ENCODE assay signal across 20 mouse cellular contexts in genomic region chr4:133651445-133651844, GRCm38 (mm10). TPM values are rescaled to one million over a fixed set of nuclear protein-coding genes. Genes with fewer than 3 reads are reported as not detected.
DNase-seq lines count a peak whose midpoint lies in the region; ATAC-seq and TF ChIP-seq lines count a peak whose summit lies in the region.
"Had no signal": no experiment of that assay in that cellular context is flagged by ENCODE, and none has a peak within 500 bp of the region (broad histone marks: within the 10 kb centered on the region; RNA-seq: fewer than 3 reads in every experiment).

No protein-coding gene starts in this region.

- no peak for ATAC-seq in kidney, embryonic 16.5 days (ENCODE audit: low FRiP score, low TSS enrichment)
- ATAC-seq in stomach, embryonic 14.5 days (ENCODE audit: insufficient number of reproducible peaks, insufficient read depth, low FRiP score, low read depth), result no peak
- ATAC-seq in stomach, postnatal 0 days (ENCODE audit: low FRiP score, low TSS enrichment), result no peak
- no peak for ATAC-seq in forebrain, postnatal 0 days
- ATAC-seq: CD4-positive, CD25-positive, alpha-beta regulatory T cell, adult 4 months; forebrain, embryonic 13.5 days; inflammation-experienced regulatory T-cells, adult 6 months had no signal

- 0 out of 2 replicates have a peak overlapping the region, but pooled peaks have one; percentile 29 for H3K9ac ChIP-seq in kidney, embryonic 16.5 days (replicated peaks; ENCODE audit: low read length)
- no peak overlapping the region for H3K9ac ChIP-seq in stomach, embryonic 14.5 days (replicated peaks; ENCODE audit: low read depth, low read length)
- H3K9ac ChIP-seq in stomach, postnatal 0 days (ENCODE audit: low read length), result no peak overlapping the region
- H3K9ac ChIP-seq in forebrain, postnatal 0 days, result no peak overlapping the region
- H3K9ac ChIP-seq: embryonic facial prominence, embryonic 12.5 days; forebrain, embryonic 13.5 days; hindbrain, embryonic 13.5 days had no signal

- no peak for TF ChIP-seq CTCF in stomach, postnatal 0 days (IDR thresholded peaks at IDR 0.05; ENCODE audit: low read depth)
- no peak for TF ChIP-seq CTCF in forebrain, postnatal 0 days (IDR thresholded peaks at IDR 0.05; ENCODE audit: low read depth)

- peak; percentile 27 for DNase-seq in adrenal gland, postnatal 10 days
- DNase-seq in adrenal gland, adult 2 months, result no peak
- no peak for DNase-seq in kidney, postnatal 10 days
- no peak for DNase-seq in stomach, postnatal 0 days (ENCODE audit: low spot score)
- DNase-seq in forebrain, postnatal 0 days, result no peak
- no peak for DNase-seq in hindbrain, embryonic 10.5 days (ENCODE audit: low spot score)
- DNase-seq: cerebellum, adult 9-10 months; gastrocnemius, postnatal 25 days; retina, postnatal 1 day had no signal

- no peaks in the 10 kb centered on the region for H3K36me3 ChIP-seq in kidney, embryonic 16.5 days (ENCODE audit: insufficient read depth, low read length)
- H3K36me3 ChIP-seq in stomach, embryonic 14.5 days (ENCODE audit: control insufficient read depth, insufficient read depth, low read length), result no peaks in the 10 kb centered on the region
- no peaks in the 10 kb centered on the region for H3K36me3 ChIP-seq in stomach, postnatal 0 days (ENCODE audit: control insufficient read depth, insufficient read depth, low read length)
- no peaks in the 10 kb centered on the region for H3K36me3 ChIP-seq in forebrain, postnatal 0 days (ENCODE audit: insufficient read depth)
- no peaks in the 10 kb centered on the region for H3K36me3 ChIP-seq in hindbrain, embryonic 10.5 days
- H3K36me3 ChIP-seq: embryonic facial prominence, embryonic 12.5 days; G1E; hindbrain, embryonic 13.5 days had no signal

- WGBS in kidney, embryonic 16.5 days, result 33% methylated on average over 10 of the region's 10 CpGs
- 31% methylated on average over 10 of the region's 10 CpGs for WGBS in stomach, embryonic 14.5 days
- 38% methylated on average over 10 of the region's 10 CpGs for WGBS in stomach, postnatal 0 days
- 40% methylated on average over 10 of the region's 10 CpGs for WGBS in forebrain, postnatal 0 days
- 66% methylated on average over 10 of the region's 10 CpGs for WGBS in hindbrain, embryonic 10.5 days

- no peaks in the 10 kb centered on the region for H3K9me3 ChIP-seq in kidney, embryonic 16.5 days (ENCODE audit: low read length)
- no peaks in the 10 kb centered on the region for H3K9me3 ChIP-seq in stomach, embryonic 14.5 days (ENCODE audit: control insufficient read depth, low read depth, low read length)
- no peaks in the 10 kb centered on the region for H3K9me3 ChIP-seq in stomach, postnatal 0 days (ENCODE audit: control insufficient read depth, low read length)
- no peaks in the 10 kb centered on the region for H3K9me3 ChIP-seq in forebrain, postnatal 0 days (ENCODE audit: low read length)
- no peaks in the 10 kb centered on the region for H3K9me3 ChIP-seq in hindbrain, embryonic 10.5 days
- H3K9me3 ChIP-seq: embryonic facial prominence, embryonic 12.5 days; forebrain, embryonic 13.5 days; G1E; hindbrain, embryonic 13.5 days had no signal

- H3K4me1 ChIP-seq in kidney, embryonic 16.5 days (ENCODE audit: insufficient read depth, low read length), result peaks cover 21% of the 10 kb centered on the region
- H3K4me1 ChIP-seq in stomach, embryonic 14.5 days (ENCODE audit: control insufficient read depth, insufficient read depth, low read length), result 0 out of 2 replicates have a peak, but pooled peaks cover 6% of the 10 kb centered on the region
- no peaks in the 10 kb centered on the region for H3K4me1 ChIP-seq in stomach, postnatal 0 days (replicated peaks; ENCODE audit: control insufficient read depth, insufficient read depth)
- H3K4me1 ChIP-seq in forebrain, postnatal 0 days (ENCODE audit: insufficient read depth), result no peaks in the 10 kb centered on the region
- peaks cover 7% of the 10 kb centered on the region for H3K4me1 ChIP-seq in hindbrain, embryonic 10.5 days (replicated peaks)
- H3K4me1 ChIP-seq: embryonic facial prominence, embryonic 12.5 days; forebrain, embryonic 13.5 days had no signal

- H3K4me3 ChIP-seq in kidney, embryonic 16.5 days (ENCODE audit: low read length), result no peak overlapping the region
- no peak overlapping the region for H3K4me3 ChIP-seq in stomach, embryonic 14.5 days (ENCODE audit: low read depth, low read length)
- H3K4me3 ChIP-seq in stomach, postnatal 0 days (ENCODE audit: low read depth, low read length), result no peak overlapping the region
- no peak overlapping the region for H3K4me3 ChIP-seq in forebrain, postnatal 0 days (ENCODE audit: low read depth, low read length)
- H3K4me3 ChIP-seq in hindbrain, embryonic 10.5 days, result no peak overlapping the region
- H3K4me3 ChIP-seq: embryonic facial prominence, embryonic 12.5 days; erythroblast, embryonic 14.5 days; forebrain, embryonic 13.5 days; hindbrain, embryonic 13.5 days had no signal

- peak overlapping the region; percentile 29; the same call in 1 of the 2 replicates for H3K27ac ChIP-seq in kidney, embryonic 16.5 days (ENCODE audit: low read length)
- H3K27ac ChIP-seq in stomach, embryonic 14.5 days (ENCODE audit: low read length), result peak overlapping the region; percentile 24; the same call in 1 of the 2 replicates
- H3K27ac ChIP-seq in stomach, postnatal 0 days (replicated peaks), result no peak overlapping the region
- no peak overlapping the region for H3K27ac ChIP-seq in forebrain, postnatal 0 days (ENCODE audit: low read depth, low read length)
- no peak overlapping the region for H3K27ac ChIP-seq in hindbrain, embryonic 10.5 days
- H3K27ac ChIP-seq: embryonic facial prominence, embryonic 12.5 days; forebrain, embryonic 13.5 days; hindbrain, embryonic 13.5 days; macrophage had no signal

- no peak for TF ChIP-seq EP300 in stomach, postnatal 0 days (optimal IDR thresholded peaks at IDR 0.05)

- no peak overlapping the region for H3K4me2 ChIP-seq in kidney, embryonic 16.5 days (replicated peaks; ENCODE audit: low read depth, low read length)
- H3K4me2 ChIP-seq in stomach, embryonic 14.5 days (replicated peaks; ENCODE audit: low read depth, low read length), result no peak overlapping the region
- no peak overlapping the region for H3K4me2 ChIP-seq in stomach, postnatal 0 days (replicated peaks; ENCODE audit: low read depth)
- H3K4me2 ChIP-seq in forebrain, postnatal 0 days (ENCODE audit: low read depth), result no peak overlapping the region
- H3K4me2 ChIP-seq: embryonic facial prominence, embryonic 12.5 days; forebrain, embryonic 13.5 days; hindbrain, embryonic 13.5 days; midbrain, embryonic 11.5 days had no signal

- no peaks in the 10 kb centered on the region for H3K27me3 ChIP-seq in kidney, embryonic 16.5 days (ENCODE audit: insufficient read depth, low read length)
- no peaks in the 10 kb centered on the region for H3K27me3 ChIP-seq in stomach, embryonic 14.5 days (ENCODE audit: control insufficient read depth, insufficient read depth, low read length)
- no peaks in the 10 kb centered on the region for H3K27me3 ChIP-seq in stomach, postnatal 0 days (ENCODE audit: control insufficient read depth, insufficient read depth, low read length)
- no peaks in the 10 kb centered on the region for H3K27me3 ChIP-seq in forebrain, postnatal 0 days (ENCODE audit: insufficient read depth, low read length)
- no peaks in the 10 kb centered on the region for H3K27me3 ChIP-seq in hindbrain, embryonic 10.5 days (ENCODE audit: insufficient read depth, poor library complexity, severe bottlenecking)
- H3K27me3 ChIP-seq: embryonic facial prominence, embryonic 12.5 days; forebrain, embryonic 13.5 days; hindbrain, embryonic 13.5 days had no signal

RNA-seq across cellular contexts. Expression of gene Zdhhc18, which starts 1.5 kb away (rescaled TPM):
- total RNA-seq in adrenal gland, postnatal 10 days (2021), result 10 to 100 TPM; 25.3 to 26.0 TPM
- total RNA-seq in adrenal gland, adult 2 months (2021), result 10 to 100 TPM; 18.4 to 24.8 TPM
- polyA plus RNA-seq in adrenal gland, adult 2 months (2012; rRNA removed), result 31.0 and 32.9 TPM in 2 replicates
- 2.4 and 4.4 TPM in 2 replicates for polyA plus RNA-seq in kidney, embryonic 16.5 days (2015; fragmentation: Nextera tagmentation; extraction: Ambion mirVana)
- 2.7 and 3.2 TPM in 2 replicates for polyA plus RNA-seq in stomach, embryonic 14.5 days (2014; fragmentation: Nextera tagmentation; extraction: Ambion mirVana)
- 1.6 and 3.6 TPM in 2 replicates for polyA plus RNA-seq in stomach, postnatal 0 days (2015; fragmentation: Nextera tagmentation; extraction: Ambion mirVana)
- total RNA-seq in forebrain, postnatal 0 days (2014; rRNA removed), result 14.8 and 21.2 TPM in 2 replicates
- polyA plus RNA-seq in forebrain, postnatal 0 days (2015; fragmentation: Nextera tagmentation; extraction: Ambion mirVana), result 9.3 and 9.6 TPM in 2 replicates
- polyA plus RNA-seq in hindbrain, embryonic 10.5 days (2016; fragmentation: Nextera tagmentation; extraction: Ambion mirVana), result 1.9 and 3.1 TPM in 2 replicates

RNA-seq across cellular contexts. Expression of gene Pigv, which starts 21.0 kb away (rescaled TPM):
- total RNA-seq in adrenal gland, postnatal 10 days (2021), result 10 to 100 TPM; 11.9 to 18.6 TPM
- 10 to 100 TPM; 13.0 to 19.7 TPM for total RNA-seq in adrenal gland, adult 2 months (2021)
- polyA plus RNA-seq in adrenal gland, adult 2 months (2012; rRNA removed), result 13.4 and 14.0 TPM in 2 replicates
- polyA plus RNA-seq in kidney, embryonic 16.5 days (2015; fragmentation: Nextera tagmentation; extraction: Ambion mirVana), result 19.2 and 22.7 TPM in 2 replicates
- 15.6 and 18.9 TPM in 2 replicates for polyA plus RNA-seq in stomach, embryonic 14.5 days (2014; fragmentation: Nextera tagmentation; extraction: Ambion mirVana)
- 11.5 and 13.0 TPM in 2 replicates for polyA plus RNA-seq in stomach, postnatal 0 days (2015; fragmentation: Nextera tagmentation; extraction: Ambion mirVana)
- 9.5 and 12.0 TPM in 2 replicates for total RNA-seq in forebrain, postnatal 0 days (2014; rRNA removed)
- 9.2 and 12.5 TPM in 2 replicates for polyA plus RNA-seq in forebrain, postnatal 0 days (2015; fragmentation: Nextera tagmentation; extraction: Ambion mirVana)
- polyA plus RNA-seq in hindbrain, embryonic 10.5 days (2016; fragmentation: Nextera tagmentation; extraction: Ambion mirVana), result 14.5 and 16.8 TPM in 2 replicates

RNA-seq across cellular contexts. Expression of gene Sfn, which starts 49.5 kb away (rescaled TPM):
- total RNA-seq in adrenal gland, postnatal 10 days (2021), result 1 to 10 TPM; 2.2 to 3.8 TPM
- 1 to 10 TPM; 1.4 to 1.8 TPM for total RNA-seq in adrenal gland, adult 2 months (2021)
- polyA plus RNA-seq in adrenal gland, adult 2 months (2012; rRNA removed), result 2.1 and 3.0 TPM in 2 replicates
- polyA plus RNA-seq in kidney, embryonic 16.5 days (2015; fragmentation: Nextera tagmentation; extraction: Ambion mirVana), result 20.7 and 21.4 TPM in 2 replicates
- polyA plus RNA-seq in stomach, embryonic 14.5 days (2014; fragmentation: Nextera tagmentation; extraction: Ambion mirVana), result 158 and 163 TPM in 2 replicates
- polyA plus RNA-seq in stomach, postnatal 0 days (2015; fragmentation: Nextera tagmentation; extraction: Ambion mirVana), result 355 and 371 TPM in 2 replicates
- total RNA-seq in forebrain, postnatal 0 days (2014; rRNA removed), result 3.2 and 3.3 TPM in 2 replicates
- 0.62 and 0.88 TPM in 2 replicates for polyA plus RNA-seq in forebrain, postnatal 0 days (2015; fragmentation: Nextera tagmentation; extraction: Ambion mirVana)
- polyA plus RNA-seq in hindbrain, embryonic 10.5 days (2016; fragmentation: Nextera tagmentation; extraction: Ambion mirVana), result 16.5 and 33.5 TPM in 2 replicates

Comparison
In these comparisons a context has a peak if more than half of its experiments do, and no peak if none do; other contexts are left out.
1. H3K27ac ChIP-seq: peak in kidney, embryonic 16.5 days (single experiment) and stomach, embryonic 14.5 days (single experiment); none in stomach, postnatal 0 days (single experiment), forebrain, postnatal 0 days (single experiment) and hindbrain, embryonic 10.5 days (single experiment).